Mouse (Mus musculus) gastrocnemius, postnatal 25 days (tissue): Measurements from ENCODE around the gene Tmem252. TPM values are rescaled to one million over a fixed set of nuclear protein-coding genes. Genes with fewer than 3 reads are reported as not detected.

ENCODE experiments used
- DNase-seq: peaks from one replicate; pipeline ENCODE4 v3.0.0; 2022
- long read RNA-seq, 2 experiments: library from polyadenylated mRNA; stranded (forward); transcript quantifications; one replicate each; pipeline ENCODE4 v2.0.0; 2021
- total RNA-seq, 2 experiments: library from RNA; stranded (reverse); gene quantifications; 1 replicate in 1 of 2; 2 replicates in 1 of 2; pipeline ENCODE4 v1.2.3; 2021

Tmem252 gene
- under 1 TPM; 0.08 to 0.32 TPM for total RNA-seq
- long read RNA-seq, experiment 1, result 0 reads
- long read RNA-seq, experiment 2, result 0 reads

DNA sequence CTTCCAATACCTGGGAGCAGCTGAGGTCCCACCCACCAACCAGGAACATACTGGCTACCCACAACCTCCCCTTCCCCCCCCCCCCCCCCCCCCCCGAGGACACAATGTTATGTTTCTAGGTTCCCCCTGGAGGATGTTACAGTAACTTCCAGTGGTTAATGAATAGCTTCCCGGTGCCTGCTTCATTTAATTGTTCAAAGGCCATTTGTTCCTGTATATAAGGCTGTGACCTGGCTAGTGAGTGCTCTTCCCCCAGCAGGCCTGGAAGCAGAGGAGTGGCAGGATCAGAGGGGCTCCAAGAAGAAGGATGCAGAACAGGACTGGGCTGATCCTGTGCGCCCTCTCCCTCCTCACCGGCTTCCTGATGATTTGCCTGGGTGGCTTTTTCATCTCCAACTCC, at the start of gene Tmem252:
Tmem252 (plus strand) TSS at position 247 of the 400 bp plus-strand sequence.
- no peak for DNase-seq

DNA sequence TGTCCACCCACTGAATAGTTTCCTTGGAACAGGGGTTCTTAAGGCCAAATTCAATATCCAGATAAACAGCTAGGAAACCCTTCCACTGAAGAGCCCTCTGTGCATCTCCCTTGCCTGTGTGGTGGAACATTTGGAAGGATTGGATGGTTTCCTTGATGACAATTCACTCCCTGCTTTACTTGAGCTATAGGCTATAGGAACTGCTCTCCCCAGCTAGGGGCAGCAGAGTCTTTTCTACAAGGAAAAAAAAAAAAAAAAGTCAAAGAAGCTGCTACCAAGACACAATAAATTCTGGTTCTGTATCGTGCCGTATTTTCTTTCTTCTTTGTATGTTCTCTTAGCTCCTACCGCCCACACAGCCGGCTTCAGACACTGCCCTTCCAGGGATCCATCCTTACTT, 45.8 kb upstream of the Tmem252 start:
- no peak for DNase-seq

DNA sequence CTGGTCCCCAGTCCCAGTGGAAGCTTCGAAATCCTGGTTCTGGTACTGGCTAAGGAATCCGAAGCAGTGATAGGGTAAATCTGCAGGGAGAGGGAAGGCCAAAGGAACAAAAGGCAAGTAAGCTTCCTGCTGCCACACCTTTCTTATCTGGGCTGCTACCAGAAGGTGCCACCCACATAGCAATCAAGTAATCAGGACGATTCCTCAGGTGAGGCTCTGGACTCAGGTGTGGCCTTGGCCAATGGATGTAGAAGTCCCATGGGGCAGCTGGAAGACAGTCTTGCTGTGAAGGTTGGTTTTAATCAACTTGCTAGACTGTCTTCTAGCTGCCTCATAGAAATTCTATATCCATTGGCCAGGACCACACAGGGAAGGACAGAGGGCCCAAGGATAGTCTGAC, 40.8 kb upstream of the Tmem252 start:
- DNase-seq, result no peak

DNA sequence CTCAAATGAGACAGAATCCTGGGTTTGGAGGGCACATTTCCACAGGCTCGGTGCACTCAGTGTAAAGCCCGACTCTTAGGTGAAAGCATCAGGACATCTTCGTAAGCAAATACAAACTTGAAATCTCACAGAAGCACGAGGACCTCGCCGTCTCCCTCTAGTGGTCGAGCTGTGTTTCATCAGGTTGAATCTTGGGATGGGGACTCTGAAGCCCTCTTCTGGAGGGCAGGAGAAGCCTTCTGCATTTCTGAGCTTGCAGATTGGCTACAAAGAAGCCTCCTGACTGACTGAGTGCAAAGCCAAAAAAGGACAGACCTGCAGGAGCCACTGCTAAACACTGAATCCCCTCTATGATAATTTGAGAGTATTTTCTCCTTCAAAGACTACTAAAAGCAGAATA, 39.2 kb upstream of the Tmem252 start:
- DNase-seq, result peak; percentile 38

DNA sequence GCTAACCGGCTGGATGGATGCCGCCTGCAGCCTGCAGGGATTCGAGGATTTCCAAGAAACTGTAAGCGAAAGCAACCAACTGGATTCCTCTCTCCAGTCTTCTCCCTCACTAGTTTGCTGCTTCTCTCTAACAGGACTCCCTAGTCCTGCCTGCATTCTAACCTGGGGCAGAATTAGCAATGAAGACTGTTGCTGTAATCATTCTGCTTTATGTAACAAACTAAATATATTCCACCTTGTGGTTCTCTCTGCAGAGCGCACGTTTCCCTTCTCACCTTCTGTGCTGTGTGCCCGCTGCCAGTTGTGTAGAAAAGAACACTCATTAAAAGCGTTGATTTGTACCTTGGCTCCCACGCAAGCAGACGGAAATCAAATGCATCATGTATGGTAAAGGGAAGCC, 37.2 kb upstream of the Tmem252 start:
- DNase-seq, result no peak

DNA sequence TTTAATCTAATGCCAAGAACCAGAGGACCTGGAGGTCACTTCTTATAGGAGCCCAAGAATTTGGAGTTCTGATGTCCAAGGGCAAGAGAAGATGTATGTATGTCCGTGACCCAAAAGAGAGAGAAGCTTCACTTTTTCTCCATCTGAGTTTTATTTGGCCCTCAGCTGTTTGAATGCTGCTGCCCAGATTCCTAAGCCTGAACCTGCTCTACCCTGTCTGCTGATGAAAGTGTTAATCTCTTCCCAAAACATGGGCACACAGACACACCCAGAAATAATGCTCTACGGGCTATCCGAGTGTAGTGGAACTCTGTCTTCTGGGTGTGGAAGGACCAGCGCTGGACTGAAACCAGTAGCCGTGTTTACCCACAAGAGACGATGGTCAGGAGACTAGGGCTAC, 35.8 kb upstream of the Tmem252 start:
- DNase-seq, result no peak

DNA sequence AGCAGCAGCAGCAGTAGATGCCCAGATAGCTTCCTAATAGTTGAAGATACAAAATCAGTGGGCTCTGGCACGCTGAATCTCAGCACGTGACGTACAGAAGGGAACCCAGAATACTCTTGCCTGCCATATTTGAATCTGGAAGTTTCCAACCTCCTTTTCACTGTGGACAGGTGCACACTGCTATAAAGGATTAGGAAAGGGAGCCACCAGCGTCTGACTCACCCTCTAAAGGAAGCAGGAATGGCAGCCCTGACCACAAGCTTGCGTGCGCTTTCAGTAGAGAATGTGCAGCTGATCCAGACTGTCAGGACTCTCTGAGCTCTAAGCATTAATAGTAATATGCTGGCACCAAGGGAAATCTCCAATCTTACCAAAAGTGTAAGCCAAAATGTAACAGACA, 32.8 kb upstream of the Tmem252 start:
- DNase-seq, result no peak

DNA sequence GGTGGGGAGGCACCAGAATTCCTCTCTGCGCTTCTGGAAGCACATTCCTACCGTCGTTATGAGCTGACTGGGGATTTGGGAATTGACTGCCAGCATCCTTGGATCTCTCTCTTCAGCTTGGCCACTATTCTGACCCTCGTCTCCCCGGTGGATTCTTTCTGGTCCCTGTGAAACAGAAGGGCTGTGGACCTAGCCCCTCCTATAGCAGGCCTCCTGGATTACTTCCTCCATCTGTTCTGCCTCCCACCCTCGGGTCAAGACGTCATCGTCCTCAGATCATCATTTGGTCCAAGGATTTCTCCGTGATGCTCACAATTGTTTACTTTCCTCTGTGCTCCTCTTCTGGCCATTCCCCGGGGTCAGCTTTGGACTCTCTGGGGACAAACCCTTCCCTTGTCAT, 28.8 kb upstream of the Tmem252 start:
- DNase-seq, result peak; percentile 38

DNA sequence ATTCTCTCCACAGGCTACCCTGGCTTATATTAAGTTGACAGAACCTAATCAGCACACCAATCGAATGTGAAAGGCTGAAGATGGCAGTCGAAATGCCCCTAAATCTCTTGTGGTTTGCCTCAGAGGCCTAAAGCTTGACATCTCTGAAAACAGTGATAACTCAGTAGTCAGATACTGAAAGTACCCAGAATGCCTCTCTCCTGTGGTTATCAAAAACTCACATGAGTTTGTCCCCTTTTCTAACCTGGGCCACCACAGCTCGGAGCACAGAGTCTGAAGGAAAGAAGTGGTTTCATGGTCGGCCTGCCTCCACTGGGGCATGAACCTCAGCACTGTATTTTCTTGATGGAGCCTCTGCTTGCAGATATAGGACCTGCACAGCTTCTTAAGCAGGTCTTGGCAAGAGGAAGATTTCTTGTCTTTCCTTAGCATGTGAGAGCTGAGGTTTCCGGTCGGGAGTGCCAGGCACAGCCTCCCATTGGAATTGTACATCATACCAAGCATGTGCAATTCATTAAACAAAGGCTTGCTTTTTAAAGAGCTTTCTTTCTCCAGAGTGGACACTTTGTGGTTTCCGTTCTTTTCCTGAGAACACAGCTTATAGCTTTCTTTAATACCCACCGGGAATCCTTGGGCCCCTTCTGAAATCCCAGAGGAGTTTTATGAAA, 27.5 kb upstream of the Tmem252 start:
- no peak for DNase-seq

DNA sequence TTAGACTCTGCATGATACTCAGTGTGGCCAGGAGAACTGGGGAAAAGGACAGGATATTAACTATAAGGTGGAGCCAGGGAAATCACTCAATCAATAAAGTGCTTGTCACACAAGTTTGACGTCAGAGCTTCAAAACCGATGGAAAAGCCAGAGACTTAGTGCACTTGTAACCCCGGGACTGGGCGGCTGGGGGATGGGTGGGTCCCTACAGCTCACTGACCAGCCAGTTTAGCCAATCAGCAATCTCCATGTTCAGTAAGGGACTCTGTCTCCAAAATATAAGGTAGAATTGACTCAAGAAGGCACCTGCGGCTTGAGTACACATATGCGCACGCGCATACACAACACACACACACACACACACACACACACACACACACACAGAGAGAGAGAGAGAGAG, 25.8 kb upstream of the Tmem252 start:
- DNase-seq, result no peak

DNA sequence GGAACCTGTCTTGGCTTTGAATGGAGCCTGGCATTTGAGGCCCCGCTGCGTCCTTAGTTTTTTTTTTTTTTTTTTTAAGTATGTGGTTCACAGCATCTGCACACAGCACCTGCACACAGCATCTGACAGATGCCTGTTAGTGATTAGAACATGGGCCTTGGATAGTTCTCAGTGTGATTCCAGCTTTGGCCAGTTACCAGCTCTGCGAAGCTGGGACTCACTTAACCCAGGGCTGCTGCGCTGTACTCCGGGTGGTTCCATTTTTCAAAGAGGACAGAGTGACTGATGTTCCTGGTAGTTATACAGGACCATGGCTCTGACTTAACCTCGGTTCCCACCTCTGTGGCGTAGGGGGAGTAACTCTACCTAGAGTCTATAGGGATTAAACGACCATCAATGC, 23.4 kb upstream of the Tmem252 start:
- DNase-seq, result no peak

DNA sequence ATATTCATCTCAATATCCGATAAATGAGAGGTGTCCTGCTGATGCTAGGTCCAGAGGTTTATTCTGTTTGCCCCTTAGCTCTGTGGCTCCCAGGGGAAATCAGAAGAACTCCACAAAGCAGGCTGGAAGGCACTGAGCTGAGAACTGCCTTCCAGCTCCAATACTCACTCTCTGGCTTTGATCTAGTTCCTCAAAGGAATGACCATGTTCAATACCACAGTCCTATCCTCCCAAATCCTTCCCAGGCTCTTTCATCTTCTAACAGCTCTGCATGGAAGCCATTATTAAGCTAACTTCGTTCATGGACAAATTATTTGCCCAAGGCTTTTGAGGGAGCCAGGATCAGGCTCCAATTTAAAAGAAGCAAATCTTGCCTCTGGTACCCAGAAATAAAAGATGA, 22.2 kb upstream of the Tmem252 start:
- no peak for DNase-seq

DNA sequence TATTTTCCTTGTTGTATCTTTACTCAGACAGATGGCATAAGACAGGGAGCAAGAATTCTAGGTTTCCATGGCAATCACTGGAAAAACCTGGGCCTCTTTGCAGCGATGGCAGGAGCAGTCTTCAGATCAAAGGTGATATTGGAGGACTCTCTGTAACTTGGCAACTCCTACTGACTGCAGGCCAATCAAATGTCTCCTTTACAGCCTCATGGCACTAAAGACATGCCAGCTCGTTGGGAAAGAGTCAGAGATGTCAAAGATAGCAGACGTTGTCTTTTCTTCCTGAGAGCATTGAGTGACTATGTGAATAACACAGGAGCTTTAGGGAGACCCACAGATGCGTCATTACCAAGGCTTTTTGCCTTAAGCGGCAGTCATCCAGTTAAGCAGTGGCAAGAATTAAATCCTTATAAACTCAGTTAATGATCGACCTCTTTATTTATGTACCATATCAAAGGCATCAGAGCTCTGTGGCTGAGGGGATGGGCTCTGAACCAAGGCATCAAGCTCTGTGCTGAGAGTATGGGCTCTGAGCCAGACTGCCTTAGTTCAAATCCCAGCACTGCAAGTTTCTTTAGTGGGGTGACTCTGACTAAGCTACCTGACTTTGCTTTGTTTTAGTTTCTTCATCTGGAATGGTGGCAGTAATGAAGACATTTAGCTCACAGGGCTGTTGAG, 21.3 kb upstream of the Tmem252 start:
- no peak for DNase-seq

DNA sequence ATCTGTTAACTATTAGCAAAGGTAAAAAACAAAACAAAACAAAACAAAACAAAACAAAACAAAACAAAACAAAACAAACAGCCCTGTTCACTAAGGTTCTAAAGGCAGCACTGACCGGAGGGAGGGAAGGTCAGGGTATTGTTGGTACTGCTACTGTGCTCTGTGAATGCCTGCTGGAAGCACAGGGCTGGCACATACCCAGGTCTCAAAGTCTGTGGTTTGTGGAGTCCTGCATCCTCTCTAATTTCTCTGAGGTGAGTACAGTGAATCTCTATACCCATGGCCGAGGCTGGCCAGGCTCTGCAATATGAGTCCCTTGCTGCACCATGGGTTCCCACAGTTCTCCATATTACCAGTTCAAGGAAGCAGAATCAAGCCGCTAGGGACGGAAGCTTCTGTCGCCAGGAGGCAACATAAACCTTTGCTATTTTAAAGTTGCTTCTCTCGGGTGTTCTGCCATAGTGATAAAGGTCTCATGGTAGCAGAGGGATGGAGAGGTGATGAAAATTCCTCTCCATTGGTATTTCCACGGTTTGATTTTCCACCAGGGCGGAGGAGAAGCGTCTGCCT, 20.5 kb upstream of the Tmem252 start:
- no peak for DNase-seq

DNA sequence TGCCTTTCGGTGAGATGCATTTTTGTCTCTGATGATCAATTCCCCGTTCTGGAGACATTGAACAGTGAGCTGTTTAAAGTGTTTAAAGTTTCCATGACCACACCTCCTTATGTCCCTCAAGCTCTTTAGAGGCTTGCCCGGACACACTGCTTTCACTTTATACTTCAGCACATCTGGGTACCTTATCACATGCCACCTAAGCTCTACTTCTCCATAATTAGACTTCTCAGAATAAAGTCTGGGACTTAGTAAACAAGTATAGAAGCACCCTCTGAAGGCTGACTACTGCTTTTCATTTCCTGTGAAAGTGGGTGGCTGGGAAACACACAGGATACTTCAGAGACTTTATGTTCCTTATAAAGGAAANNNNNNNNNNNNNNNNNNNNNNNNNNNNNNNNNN, 16.8 kb upstream of the Tmem252 start:
- no peak for DNase-seq

DNA sequence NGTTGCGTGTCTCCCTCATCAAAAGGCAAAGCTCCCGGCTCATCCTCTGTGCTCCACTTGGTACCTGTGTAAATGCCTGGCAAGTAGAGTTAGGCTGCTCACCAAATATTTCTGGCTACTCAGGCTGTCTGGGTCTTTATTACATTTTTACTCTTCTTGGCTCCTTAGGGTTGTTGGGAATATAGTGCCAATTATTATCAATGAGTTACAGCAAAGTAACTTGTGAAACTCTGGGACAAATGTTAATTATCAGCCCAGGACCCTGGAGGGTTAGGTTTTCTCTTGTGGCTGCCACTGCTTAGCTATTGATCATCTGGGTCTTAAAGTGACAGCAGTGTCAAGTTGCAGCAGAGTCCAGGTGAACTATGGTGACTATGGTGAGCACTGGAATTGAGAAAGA, 11.5 kb upstream of the Tmem252 start:
- no peak for DNase-seq

DNA sequence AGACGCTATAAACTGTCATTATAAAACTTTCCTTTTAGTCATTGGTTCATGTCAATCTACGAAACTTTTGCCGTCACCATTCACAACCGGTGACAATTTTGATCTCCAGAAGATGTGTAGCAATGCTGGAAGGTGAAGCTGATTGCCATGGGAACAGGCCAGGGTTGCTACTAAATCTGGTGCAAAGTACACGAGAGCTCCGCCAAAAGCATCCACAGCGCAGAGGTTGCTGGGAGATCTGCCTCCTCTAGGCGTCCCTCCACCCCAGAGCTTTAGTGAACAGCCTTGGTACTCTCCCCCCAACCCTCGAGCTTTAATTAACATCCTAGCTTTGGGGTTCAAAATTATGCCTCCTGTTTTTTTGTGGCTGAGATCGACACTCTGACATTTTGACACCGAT, 8.0 kb upstream of the Tmem252 start:
- DNase-seq, result no peak

DNA sequence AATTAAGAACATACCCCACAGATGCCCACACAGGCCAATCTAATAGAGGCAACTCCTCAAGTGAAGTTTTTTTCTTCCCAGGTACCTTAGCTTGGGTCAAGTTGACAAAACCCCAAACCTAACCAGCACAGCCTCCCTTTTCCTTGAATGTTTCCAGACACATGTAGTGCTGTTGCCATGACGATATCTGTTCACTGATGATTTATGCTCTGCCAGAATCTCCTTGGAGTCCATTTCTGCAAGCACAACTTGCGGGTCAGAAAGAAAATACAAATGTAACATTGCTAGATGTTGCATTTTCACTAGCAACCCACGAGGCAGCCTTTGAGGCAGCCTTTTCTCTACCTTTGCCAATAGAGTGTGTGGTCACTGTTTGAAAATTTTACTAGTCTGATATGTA, 6.3 kb upstream of the Tmem252 start:
- DNase-seq, result no peak

DNA sequence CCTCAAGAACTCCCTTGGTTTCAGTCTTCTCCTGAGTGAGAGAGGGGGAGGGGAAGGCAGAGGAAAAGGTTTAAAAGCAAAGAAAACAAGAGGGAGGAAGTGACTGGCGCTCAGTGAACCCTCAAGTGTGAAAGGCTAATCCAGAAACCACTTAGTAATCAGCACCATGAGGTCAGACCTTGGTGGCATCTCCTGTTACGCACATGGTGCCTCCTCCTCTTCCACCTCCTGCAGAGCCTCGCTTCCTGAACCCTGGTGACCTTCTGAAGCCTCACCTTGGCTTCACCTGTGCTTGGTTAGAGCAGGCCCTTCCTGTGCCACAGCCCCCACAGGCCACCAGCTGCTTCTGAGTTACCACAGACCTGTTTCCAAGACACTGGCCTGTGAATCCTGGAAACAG, 2.2 kb upstream of the Tmem252 start:
- no peak for DNase-seq

DNA sequence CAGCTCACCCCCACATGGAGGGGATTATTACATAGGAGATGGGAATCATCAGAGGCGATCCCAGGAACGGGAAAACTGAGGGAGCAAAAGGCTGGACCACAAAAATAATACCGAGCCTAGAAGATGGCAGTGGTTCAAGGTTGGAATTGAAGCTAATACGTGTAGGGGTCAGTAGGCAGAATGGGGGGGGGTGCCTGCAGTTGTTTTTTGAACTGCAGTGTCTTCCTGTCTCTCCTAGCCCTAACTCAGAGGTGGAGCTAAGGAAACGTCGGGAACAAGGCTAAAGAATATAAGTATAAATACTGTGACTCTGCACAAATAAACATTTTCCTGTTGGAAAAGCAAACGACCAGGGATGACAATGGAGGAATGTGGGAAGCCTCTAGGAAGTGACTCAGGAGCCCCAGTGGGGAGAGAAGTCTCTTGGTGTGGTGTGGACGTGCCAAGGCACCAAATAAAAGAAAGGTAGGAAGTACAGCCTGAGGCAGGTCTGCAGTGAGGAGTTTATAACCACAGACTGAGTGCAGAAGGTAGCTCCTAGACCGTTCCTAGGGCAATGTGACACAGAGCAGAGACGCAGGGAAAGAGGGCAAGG, 1.3 kb upstream of the Tmem252 start:
- no peak for DNase-seq

DNA sequence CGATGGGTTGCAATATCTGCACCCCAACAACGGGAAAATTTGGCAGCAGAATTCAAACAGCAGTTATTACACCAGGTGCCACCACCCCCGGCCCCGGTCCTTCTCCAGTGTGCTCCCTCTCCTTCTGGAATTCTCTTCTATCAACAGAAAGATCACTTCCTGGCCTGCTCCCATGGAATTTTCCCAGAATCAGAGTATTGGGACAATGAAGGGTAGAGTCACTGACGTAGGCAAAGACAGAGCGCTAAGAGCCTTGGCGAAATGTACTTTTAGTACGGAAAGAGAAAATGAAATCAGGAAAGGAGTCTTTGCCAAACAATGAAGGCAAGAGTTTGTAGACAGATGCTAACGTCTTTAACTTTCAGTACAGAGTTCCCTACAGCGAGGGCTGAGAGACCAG, 477 bp upstream of the Tmem252 start:
- DNase-seq, result no peak

DNA sequence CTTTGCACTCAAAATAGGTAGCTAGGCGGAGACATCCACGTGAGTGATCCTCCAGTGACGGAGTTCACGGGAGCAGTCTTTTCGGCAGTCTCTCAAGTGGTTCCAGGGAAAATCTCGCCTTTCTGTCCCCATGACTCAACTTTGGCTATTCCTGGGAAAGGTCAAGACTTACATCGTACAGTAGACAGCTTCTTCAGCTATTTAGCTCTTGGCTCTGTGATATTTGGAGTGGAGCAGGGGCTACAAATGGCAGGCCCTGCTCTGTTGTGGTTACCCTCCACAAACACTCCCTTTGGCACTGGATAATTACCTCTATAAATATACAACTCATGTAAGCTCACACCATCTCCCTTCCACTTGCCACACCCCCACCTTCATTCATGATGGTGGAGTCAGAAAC, 2.6 kb downstream of the Tmem252 start:
- DNase-seq, result no peak

DNA sequence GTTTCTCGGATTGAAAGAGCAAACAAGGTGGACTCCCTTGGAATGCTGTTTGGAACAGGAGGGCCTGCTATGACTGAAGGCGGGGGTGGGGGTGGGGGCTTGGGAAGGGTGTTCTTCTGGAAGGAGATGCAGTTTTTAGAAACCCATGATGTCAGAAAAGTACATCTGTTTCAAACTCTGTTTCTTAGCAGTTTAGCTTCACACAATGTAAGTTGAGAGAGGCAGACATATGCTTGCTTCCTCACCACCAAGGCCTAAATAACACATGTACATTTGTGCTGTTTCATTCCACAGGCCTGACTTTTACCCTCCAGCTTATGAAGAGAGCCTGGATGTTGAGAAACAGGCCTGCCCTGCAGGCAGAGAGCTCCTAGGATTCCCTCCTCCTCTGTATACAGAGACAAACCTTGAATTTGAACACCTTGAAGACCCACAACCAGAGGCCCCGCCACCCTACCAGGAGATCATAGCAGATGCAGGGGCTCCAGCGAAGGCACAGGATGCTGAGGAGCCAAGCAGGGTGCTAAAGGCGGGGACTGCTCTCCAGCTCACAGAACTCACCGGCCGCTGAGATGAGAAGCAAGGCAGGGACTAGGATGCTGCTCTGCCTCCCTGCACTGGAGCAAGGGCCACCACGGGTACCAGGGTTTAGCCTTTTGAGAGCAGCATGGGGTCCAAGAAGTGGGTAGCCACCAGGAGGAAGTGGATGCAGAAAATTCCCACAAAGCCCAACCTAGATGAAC, 3.6 kb downstream of the Tmem252 start:
- no peak for DNase-seq
